Mouse (Mus musculus) thymus, postnatal 25 days (tissue): ENCODE measurements around the gene Defb21.

Experiments
- DNase-seq: peaks from one replicate; pipeline ENCODE4 v3.0.0; 2022

The Defb21 gene

DNA sequence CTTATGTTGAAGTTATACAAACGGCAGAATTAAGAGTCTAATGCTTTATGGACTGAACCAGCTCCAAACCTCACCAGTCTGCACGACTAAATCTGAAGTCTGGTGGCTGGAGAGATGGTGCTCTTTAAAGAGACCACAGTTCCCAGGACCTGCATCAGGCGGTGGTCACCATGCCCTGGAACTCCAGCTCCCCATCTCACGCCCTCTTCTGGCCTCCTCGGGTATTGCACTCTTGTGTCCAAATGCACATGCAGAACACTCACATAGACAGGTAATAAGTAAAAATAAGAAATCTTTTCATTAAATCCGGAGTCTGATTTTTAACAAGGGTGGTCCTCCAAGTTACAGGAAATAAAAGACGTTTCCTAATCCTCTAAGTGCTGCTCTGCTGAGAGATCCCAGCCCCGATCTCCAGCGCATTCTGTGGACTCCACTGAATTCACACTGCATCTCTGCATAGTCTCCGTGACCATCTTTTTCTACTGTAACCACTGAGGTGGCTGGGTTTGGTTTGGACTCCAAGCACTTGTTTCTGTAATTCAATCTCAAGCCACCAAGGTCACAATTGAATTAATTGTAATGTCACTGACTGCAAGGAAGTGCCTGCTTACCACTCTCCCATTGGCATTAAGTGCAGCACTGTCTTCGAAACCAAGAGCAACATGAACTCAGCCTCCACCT lies at the start of gene Defb21:
Gene Defb21, plus strand, starts transcription at position 631 of the 681 bp plus-strand sequence.
- DNase-seq: peak; percentile 12

DNA sequence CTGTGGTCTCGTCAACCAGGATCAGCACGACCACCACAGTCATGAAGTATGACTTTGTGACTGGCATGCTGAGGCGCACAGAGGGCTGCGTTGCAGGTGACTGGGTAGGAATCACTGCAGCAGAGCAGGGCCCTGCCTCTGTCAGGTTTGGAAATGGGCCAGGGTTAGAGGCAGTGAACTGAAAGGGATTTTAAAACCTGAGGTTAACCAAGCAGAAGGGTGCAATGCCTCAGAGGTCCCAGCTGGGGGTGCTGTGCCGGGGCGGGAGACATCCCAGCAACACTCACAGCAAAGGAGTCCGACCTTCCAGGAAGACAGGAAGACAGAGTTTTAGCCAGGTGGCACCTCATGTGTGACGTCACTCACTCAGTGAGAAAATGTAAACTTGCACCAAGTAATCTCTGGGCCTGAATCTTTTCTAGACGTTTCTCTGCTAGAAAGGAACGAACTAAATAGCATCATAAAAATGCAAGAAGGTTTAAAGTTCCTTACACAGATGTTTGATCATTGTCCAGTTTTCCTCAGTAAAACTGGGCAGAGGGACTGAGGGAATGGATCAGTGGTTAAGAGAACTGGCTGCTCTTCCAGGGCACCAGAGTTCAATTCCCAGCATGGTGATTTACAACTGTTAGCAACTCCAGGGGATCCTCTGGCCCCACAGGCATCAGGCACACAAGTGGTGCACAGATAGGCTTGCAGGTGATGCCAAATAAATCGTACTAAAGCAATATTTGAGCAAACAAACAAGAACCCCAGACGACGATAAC lies 32.4 kb upstream of the Defb21 start, which contains the start of gene Defb29:
Gene Defb29, minus strand, starts transcription at position 155 of the 767 bp plus-strand sequence.
- no peak for DNase-seq

DNA sequence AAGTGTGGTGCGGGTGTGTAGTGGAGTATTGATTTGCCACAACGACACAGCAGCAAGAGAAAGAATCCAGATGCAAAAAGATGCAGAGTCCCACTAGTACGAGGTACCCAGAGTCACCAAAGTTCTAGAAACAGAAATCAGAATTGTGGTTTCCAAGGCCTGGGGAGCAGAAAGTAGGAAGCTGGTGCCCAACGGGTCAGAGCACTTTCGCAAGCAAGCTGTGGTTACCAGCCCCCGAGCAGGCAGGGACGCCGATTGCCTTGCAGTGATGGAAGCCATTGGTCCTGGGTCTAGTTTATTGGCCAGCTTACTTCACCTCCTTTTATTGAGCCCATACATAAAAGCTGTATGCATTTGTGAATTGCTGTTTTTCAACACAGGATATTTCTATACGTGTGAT lies 30.6 kb upstream of the Defb21 start:
- no peak for DNase-seq

DNA sequence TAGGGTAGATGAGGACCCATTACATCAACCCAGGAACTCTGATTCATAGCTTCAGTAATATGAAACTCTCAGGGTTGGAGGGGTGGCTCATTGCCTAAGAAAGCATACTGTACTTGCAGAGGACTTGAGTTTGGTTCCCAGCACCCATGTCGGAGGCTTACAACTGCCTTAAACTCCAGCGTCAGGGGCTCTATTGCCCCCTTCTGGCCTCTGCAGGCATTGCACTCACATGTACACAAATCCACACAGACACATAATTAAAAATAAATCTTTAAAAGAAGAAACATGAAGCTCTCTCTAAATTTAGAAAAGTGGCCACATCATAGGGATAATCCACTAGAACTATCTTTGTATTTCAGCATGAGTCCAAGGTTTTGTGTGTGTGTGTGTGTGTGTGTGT lies 29.6 kb upstream of the Defb21 start:
- no peak for DNase-seq

DNA sequence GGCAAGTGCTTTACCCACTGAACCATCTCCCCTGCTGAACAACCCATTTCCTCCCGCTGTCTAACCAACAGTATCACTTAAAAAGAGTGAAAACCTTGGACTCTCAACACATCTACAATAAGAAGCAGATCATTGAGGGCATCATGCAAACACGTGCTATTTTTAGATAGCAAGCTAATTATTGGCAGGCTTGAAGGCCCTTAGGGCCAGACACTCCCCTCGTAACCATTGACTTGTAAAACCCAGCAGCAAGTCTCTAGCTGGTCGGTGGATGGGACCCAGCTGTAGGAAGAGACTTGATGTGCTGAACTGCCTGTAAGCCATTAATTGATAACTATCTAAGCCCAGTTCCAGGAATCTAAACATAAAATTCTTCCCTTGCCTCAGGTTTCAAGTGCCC lies 29.1 kb upstream of the Defb21 start:
- no peak for DNase-seq

DNA sequence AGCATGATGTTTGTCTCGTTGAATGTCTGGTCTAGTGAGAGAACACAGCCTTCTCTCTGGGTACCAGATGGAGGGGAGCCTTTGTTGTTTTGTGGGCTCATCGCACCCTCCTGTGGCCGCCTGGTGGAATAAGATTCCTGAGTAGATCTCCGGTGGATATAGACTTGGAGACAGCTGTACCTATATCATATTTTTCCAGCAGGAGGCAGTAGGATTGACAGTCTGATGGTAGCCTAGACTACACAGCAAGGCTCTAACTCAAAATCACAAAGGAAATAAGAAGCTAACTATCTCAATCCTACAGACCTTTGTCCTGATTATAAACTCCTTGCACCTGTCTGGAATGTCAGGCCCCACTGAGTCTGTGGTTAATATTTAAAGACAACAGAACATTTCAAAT lies 27.9 kb upstream of the Defb21 start:
- DNase-seq: no peak

DNA sequence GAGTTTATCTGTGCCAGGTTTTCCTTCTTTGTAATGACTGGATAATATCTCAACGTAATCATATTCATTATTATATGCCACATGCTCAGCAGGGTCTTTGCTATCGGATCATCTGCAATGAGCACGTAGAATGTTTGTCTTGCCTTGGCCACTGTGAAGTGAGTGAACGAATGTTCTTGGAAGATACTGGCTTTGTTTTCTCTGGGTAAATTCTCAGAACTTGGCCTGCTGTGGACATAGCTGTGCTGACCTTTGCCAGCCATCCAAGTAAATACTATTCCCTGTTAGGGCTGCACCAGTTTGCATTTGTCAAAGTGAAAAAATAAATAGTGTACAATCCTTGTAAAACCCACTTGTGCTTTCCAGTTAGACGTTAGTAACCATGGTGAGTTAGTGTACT lies 24.4 kb upstream of the Defb21 start:
- no peak for DNase-seq

DNA sequence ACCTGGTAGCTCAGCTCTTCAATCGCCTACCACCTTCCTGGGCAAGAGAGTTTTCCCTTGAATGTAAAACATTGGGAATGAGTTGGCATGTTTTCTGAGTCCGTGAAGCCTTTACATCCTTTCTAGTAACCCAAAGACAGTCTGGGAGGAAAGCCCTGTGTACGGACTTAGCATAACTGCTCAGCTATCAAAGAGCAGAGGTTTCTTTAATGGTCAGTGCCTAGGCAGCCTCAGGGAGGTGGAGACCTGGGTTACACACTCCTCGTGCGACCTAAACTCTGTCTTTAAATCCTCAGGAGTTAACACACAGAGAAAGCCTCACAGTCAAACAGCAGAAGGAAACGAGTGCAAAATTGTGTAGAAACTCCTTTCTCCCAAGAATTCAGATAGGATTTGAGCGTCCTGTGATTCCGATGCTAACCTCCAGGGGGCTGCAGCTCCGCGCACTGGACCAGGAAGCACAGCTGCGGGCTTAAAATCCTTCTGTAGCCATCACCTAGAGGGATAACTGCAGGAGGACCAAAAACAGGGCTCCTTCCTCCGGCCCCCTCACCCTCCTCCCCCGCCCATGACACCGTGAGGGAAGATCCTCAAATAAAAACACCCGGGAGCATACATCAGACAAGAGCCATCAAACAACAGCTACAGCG lies 18.6 kb upstream of the Defb21 start:
- DNase-seq: peak; percentile 22

DNA sequence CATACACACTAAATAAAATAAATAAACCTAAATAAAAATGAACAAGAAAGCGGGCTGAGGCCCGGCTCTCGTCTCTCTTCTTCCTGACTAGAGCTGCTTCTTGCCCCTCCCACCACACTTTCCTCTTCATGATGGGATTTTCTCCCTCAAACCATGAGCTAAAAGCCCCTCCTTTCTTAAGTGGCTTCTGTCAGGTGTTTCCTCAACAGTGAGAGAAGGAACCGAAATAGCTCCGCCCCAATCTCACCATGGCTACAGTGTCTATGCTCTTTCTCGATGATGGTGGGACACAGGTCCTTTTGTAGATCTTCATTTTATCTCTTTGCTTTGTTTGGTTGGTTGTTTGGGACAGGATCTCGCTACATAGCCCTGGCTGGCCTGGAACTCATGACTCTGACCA lies 15.9 kb upstream of the Defb21 start:
- no peak for DNase-seq

DNA sequence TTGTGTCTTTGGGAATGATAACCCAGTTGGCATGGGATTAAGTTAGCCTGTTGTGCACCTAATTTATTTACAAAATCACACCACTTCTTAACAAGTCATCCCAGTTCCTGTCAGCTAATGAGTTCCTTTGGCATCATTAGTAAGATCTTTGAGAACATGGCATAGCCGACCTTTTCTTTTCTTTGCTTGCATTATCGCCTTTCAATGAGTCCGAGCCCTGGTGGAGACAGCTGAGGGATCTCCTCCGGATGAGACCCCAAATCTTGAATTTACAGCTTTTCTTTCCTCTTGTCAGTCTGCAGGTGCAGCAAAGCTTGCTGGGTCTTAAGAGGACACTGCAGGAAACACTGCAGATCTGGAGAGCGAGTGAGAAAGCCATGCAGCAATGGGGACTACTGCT lies 3.5 kb upstream of the Defb21 start, which contains the start of gene Gm17416:
Gene Gm17416, plus strand, starts transcription at position 301 of the 400 bp plus-strand sequence.
- no peak for DNase-seq

DNA sequence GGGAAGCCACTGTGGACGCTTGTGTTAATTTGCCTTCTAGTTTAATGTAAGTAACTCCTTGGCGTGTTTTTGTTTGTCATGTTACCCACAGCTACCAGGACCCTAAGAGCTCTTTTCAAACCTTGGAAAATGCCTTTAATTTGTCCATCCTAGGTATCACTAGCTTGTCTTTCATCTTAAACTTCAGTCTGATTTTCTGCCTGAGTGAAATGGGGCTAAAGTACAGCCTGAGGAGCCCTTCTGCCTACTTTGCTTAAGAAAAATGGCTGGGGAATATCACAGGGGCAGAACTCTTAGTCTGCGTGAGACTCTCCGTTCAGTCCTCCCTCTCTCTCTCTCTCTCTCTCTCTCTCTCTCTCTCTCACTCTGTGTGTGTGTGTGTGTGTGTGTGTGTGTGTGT lies 2.7 kb upstream of the Defb21 start:
- no peak for DNase-seq

DNA sequence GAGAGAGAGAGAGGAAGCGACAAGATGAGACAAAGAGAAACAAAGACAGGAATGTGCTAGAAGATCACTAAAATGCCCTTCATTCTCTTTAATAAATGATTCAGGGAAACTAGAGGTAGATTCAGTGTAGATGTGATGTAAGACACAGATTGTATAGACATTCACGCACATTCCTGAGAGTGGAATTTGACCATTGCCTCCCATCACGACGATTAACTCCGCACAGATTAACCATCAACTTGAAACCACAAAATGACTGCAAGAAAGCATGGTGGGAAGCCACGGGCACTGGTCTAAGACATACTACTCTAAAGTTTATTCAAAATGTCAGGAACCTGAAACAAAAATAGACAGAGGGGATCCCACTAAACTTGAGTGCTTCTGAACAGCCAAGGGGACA lies 2.2 kb upstream of the Defb21 start:
- DNase-seq: no peak

DNA sequence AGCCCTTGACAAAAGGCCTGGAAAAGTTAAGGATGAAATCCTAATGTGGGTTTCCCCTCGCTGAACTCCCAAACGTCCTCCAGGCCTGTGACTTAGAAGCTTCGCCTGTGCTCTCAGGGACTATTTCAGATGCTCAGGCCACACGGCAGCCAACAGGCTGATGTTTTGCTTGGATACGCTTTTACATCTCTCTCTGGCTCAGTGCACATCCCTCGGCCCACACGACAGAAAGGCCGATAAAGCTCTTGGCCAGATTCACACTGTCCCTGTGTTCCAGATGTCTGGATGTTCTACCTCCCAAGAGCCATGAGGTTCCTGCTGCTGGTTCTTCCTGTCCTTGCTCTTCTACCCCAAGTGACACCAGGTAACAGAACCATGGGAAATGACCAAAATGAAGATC lies 940 bp downstream of the Defb21 start:
- no peak for DNase-seq

DNA sequence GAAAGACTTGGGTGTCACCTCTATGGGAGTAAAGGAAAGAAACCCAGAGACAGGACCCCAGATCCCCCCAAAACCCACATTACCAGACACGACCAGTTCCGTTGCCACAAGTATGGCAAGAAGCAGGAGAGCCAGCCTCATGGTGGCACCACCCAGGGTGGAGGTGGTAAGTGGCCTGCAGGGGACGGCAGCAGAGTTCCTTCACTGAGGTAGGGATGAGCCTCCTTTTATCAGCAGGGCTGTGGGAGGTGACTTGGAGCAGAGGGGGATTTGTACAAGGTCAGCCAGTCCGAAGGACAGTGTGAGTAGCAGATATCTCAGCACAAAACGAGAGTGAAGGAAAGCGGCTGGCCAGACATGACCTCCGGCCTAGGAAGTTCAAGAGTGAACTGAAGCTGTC lies 7.6 kb downstream of the Defb21 start, which contains the start of gene Defb19:
Gene Defb19, minus strand, starts transcription at position 206 of the 400 bp plus-strand sequence.
- DNase-seq: no peak

DNA sequence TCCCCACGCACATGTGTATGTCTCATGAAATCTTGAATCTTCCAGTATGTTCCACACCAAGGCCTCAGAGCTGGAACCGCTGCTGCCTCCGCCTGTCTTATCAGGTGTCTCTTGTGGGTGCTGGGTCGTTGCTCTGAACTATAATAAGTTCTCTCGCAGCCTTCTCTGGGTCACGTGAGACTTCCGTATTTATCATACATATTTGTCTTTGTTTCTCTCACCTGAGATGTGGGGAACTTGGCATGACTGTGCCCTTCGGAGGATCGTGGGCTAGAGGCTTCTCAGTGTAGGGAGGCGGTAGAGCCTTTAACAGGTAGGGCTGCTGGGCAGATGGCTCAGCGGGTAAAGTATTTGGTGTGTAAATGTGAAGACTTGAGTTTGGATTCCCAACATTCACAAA lies 8.1 kb downstream of the Defb21 start:
- no peak for DNase-seq

DNA sequence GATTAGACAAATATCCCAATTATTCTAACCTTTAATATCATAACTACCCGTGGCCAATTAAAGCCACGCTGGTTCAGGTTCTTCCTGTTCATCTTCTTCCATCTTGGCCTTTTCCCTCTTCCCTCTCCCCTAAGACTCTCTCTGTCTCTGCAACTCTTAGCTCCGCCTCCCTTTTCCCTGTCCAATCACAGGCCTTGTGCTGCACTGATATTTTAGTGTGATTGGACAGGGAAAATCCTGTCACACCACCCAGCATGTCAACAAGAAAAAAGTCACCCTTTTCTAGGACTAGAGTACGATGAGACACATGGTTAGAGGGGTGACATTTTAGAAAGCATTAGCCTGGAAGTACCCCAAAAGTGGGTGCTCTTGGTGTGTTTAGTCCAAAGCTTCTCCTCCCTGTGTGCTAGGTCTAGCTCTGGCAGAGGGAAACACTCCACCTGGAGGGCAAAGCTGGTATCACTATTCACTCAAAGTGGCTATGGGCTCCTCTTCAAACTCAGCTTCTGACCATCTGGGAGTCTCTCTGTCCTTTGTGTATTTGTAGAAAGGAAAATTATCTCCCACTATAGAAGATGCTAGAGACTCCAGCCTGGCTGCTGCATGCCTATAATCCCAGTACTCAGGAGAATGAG lies 14.5 kb downstream of the Defb21 start:
- no peak for DNase-seq

DNA sequence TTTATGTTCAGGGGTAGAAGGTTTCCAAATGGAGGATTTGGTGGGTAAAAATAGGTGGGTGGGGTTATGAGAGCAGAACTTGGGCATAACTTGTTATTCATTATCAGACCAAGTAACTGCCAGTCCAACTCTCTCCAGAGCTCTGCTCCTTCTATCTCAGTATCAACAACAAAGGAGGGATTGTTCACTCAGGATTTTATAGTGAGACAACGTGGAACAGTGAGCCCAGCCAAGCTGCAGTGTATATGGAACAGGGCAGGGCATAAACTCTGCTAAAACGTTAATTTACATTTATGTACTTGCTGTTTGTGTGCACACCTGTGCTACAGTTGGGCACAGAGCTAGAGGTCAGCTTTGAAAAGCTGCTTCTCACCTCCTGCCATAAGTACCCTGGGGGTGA lies 15.9 kb downstream of the Defb21 start:
- DNase-seq: no peak

DNA sequence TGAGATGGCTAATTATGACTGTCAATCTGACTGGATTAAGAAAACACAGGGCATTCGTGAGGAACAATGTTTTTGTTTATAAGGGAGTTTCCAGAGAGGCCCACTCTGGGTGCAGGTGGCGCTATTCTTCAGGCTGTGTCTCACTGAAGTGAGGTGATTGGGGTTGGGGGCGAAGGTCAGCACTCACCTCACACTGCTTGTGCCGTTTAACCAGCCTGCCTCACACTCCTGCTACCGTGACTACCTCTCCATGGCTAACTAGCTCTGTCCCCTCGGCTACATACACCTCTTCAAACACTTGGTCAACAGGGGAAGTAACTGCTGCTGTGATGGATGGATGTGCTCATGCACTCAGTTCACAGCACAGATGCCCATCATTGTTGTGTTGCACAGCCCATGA lies 16.5 kb downstream of the Defb21 start:
- no peak for DNase-seq

DNA sequence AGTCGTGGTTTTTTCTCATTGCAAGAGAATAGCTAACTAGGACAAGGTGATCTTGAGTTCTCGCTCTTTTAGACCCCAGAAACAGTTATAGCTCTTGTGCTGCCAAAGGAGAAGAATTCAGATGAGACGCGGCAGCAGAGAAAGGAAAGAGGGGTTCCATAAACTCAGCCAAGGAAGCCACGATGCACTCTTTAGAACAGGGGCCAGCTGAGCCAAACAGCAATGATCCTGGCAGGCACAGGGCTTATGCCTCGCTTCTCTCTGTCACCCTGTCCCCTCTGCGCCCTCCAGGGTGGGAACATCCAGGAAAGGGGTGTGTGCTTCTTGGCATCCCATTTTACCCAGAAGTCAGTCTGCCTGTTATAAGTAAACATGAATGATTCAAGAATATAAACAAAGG lies 26.8 kb downstream of the Defb21 start, which contains the start of gene Defb45:
Gene Defb45, minus strand, starts transcription at position 101 of the 400 bp plus-strand sequence.
- DNase-seq: no peak

DNA sequence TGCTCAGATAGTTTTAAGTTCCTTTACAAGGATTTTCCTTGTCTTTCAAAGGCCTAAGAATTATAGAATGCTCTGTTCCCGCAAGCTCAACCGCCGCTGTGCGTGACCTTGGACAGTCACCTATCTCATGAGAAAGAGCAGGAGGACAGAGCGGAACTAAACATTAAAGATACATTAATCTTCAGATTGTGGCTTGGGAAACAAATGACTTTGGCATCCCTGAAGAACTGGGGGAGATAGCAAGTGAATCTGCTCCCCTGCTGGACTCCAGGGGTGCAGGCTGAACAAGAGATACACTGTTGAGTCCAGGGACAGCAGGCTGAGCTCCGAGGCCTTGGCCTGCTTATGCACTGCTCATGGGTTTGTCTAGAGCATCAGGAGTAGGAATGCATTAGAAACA lies 27.5 kb downstream of the Defb21 start:
- no peak for DNase-seq

DNA sequence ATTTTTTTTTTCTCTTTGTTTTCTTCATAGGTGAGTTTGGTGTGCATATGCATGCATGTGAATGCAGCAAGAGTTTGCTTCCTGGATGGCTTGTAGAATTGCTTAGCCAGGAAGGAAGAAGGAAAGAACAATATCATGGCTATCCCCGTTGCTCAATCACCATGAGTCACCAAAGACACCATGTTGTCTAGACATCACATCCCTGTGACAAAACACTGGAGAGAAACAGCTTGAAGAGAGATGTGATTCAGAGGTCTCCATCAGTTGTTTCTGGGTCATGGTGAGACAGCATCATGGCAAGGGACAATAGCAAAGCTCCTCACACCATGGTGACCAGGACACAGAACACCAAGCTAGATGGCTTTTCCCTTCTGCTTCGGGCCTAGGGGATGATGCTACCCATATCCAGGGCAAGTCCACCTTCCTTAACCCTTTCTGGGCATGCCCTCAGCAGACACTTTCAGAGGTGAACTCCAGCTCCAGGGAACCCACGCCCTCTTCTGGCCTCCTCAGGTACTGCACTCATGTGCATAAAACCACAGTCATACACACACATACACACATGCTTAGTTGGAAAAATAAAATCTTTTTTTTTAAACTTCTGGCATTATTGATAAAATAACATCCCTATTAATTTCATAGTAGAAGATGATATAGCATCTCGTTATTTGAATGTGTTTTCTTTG lies 28.9 kb downstream of the Defb21 start:
- DNase-seq: no peak

DNA sequence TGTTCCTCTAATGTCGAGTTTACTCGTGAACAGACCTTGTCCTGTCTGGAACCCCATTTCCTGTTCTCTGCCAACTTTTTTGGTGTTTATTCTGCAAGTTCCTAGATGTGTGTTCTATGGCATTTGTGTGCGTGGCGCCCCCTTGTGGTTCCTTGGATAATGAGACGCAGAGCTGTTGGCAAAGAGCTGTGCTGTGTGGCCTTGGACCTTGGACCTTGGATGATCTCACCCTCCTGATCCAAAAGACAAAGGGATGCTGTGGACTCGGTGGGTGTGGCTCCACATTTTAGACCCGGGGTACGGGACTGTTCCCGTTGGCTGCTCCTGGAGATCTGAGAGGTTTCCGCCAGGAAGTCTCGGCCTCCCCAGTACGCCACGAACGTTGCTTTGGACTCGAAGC lies 31.5 kb downstream of the Defb21 start, which contains the start of gene Defb36:
Gene Defb36, plus strand, starts transcription at position 271 of the 400 bp plus-strand sequence.
- DNase-seq: peak; percentile 19

DNA sequence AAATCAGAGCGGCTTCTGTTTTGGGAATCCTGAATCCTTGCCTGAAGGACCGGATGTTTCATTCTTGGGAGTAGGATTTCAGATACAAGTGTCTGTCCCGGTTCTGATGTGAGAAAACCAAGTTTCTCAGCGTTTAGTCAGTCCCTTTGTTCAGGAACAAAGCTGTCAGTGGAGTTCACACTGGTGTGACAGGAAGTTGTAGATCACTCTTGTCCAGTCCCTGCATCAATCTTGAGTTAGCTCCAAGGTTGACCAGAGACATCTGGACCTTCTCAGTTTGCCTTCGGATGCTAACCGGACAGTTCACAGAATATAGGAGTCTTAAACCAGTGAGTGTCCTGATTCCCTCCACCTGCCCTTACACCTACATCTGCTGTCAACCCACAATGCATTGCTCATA lies 35.2 kb downstream of the Defb21 start:
- DNase-seq: no peak
